Mouse (Mus musculus): ENCODE data around the gene Gm2016. TPM values are rescaled to one million over a fixed set of nuclear protein-coding genes. Genes with fewer than 3 reads are reported as not detected.
"Not testable (repeated sequence)": the region's sequence is repeated elsewhere in the genome, so short reads cannot be mapped to it uniquely, and the experiment has no call there.

Gene Gm2016
- not detected for total RNA-seq (2021)

DNA sequence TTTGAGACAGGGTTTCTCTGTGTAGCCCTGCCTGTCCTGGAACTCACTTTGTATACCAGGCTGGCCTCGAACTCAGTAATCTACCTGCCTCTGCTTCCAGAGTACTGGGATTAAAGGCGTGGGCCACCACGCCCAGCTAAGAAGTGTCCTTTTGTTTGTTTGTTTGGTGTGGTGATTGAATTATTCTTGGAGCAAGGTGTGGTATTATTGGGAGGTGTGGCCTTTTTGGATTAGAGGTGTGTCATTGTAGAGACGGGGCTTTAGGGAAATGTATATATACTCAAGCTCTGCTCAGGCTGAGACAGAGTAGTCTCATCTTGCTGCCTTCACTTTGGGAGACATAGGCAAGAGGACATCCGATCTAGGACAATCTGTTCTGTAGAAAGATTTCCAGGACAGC is at the start of gene Gm2016:
Gene Gm2016 (plus strand): TSS at position 301 of the 400 bp plus-strand sequence.
- intact Hi-C loops (cut with DNase I); DNase-seq: not testable (repeated sequence)

DNA sequence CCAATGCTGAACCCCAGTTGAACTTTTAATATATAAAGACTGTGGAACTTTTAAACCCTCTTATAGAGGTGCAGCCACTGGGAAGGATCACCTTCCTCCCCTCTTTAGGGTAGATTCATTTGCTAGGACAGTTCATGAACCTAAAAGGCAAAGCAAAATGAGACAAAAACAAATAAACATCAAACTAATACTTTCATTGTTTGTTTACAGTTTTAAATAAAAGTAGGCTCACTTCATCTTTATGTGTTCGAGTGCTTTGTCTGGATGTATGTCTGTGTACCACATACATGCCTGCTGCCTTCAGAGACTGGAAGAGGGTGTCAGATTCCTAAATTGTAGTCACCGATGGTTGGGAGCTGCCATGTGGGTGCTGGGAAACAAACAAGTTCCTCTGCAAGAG is 31.6 kb upstream of the Gm2016 start, which contains the start of gene Gm2001:
Gene Gm2001 (minus strand): TSS at position 101 of the 400 bp plus-strand sequence.
- DNase-seq; intact Hi-C loops (cut with DNase I): not testable (repeated sequence)

- DNase-seq; intact Hi-C loops (cut with DNase I): not testable (repeated sequence)
Measured at GRCm38 (mm10) chr12:87850657-87851056, 23.2 kb upstream of the Gm2016 start.

DNA sequence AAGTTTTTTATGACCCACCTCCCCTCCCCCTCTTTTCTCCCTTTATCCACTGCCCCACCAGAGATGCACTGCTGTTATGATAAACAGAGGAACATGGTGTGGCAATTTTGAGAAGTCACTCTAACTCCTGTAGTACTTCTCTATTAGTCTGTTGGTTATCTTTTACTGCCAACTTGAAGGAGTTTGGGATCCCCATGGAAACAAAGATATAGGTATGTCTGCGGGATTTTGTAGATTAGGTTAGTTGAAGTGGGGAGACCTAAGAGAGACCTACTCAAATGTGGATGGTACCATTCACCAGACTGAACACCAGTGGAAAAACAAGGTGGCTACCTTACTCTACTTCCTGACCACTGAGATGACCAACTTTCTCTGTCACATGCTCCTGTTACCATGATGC is 17.8 kb upstream of the Gm2016 start:
- intact Hi-C loops (cut with DNase I) = not testable (repeated sequence)

GRCm38 (mm10) chr12:87861740-87862692 is 11.9 kb upstream of the Gm2016 start:
- DNase-seq; intact Hi-C loops (cut with DNase I): not testable (repeated sequence)

More for the DNA sequence above, 17.8 kb upstream of the Gm2016 start:
- not testable (repeated sequence) for DNase-seq

DNA sequence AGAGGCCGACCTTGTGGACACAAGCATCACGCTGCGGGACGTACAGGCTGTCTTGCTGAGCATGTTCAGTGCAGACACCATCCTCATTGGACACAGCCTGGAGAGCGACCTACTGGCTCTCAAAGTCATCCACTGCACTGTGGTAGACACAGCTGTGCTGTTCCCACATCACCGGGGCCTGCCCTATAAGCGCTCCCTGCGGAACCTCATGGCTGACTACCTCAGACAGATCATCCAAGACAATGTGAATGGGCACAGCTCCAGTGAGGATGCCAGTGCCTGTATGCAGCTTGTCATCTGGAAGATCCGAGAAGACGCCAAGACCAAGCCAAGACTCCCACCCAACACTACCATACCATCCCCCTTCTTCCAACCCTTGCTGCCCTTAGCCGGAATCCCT is 10.2 kb upstream of the Gm2016 start:
- intact Hi-C loops (cut with DNase I); DNase-seq: not testable (repeated sequence)

- DNase-seq; intact Hi-C loops (cut with DNase I): not testable (repeated sequence)
Measured at GRCm38 (mm10) chr12:87864048-87864447, 9.8 kb upstream of the Gm2016 start.

GRCm38 (mm10) chr12:87895070-87895469 is 21.2 kb downstream of the Gm2016 start, which contains the start of gene Gm2022:
TSS of gene Gm2022 (plus strand) at chr12:87895370.
- intact Hi-C loops (cut with DNase I) = not testable (repeated sequence)

DNA sequence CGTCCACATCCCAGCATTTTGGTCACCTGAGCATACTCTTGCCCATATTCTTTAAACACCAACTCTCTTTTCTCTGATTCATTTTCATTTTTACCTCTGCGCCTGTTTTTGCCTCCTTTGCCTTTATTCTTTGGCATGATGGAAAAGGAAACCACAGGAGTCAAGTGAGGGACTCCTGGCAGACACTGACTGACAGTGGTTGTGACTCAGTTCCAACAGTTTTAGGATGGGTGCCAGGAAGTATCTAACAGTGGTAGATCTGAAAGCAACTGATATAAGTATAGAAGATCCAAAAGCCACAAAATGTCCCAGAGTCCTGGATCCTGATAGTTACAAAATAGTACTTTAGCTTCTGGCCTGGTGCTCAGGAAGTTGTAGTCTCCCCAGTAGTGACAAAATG is 45.8 kb downstream of the Gm2016 start, which contains the start of gene Gm2035:
Gene Gm2035 (minus strand): TSS at position 137 of the 400 bp plus-strand sequence.
- DNase-seq; intact Hi-C loops (cut with DNase I): not testable (repeated sequence)

More at GRCm38 (mm10) chr12:87895070-87895469, 21.2 kb downstream of the Gm2016 start, which contains the start of gene Gm2022:
- DNase-seq = not testable (repeated sequence)

Other genes with a start within 250 kb of the Gm2016 start
- gene Gm16381, start 229.5 kb upstream of the Gm2016 start, total RNA-seq (2021) = not detected
- gene Gm21319, start 98.3 kb upstream of the Gm2016 start, total RNA-seq (2021) = not detected
- not detected for gene Gm21936, start 78.6 kb upstream of the Gm2016 start, total RNA-seq (2021)
- not detected for gene BB287469, start 57.5 kb upstream of the Gm2016 start, total RNA-seq (2021)
- not detected for gene Gm2001, start 31.7 kb upstream of the Gm2016 start, total RNA-seq (2021)
- not detected for gene Gm2022, start 21.3 kb downstream of the Gm2016 start, total RNA-seq (2021)
- gene Gm2035, start 45.8 kb downstream of the Gm2016 start, total RNA-seq (2021) = not detected
- not detected for gene Gm2042, start 80.0 kb downstream of the Gm2016 start, total RNA-seq (2021)
- gene Gm2075, start 137.8 kb downstream of the Gm2016 start, total RNA-seq (2021) = not detected
- not detected for gene Gm6803, start 144.7 kb downstream of the Gm2016 start, total RNA-seq (2021)
- not detected for gene Gm2056, start 152.9 kb downstream of the Gm2016 start, total RNA-seq (2021)
- not detected for gene Gm16368, start 209.6 kb downstream of the Gm2016 start, total RNA-seq (2021)